Mouse (Mus musculus) liver, embryonic 15.5 days (tissue): Measurements from ENCODE around the gene Aspdh. TPM values are rescaled to one million over a fixed set of nuclear protein-coding genes. Genes with fewer than 3 reads are reported as not detected.

ENCODE experiments used
- ATAC-seq: fragments of 200-750 bp; cut with Nextera tagmentation; 2 replicates; pipeline ENCODE4 v1.8.0; 2017; ENCODE audit warnings: moderate number of reproducible peaks, mild to moderate bottlenecking, moderate library complexity; ENCODE audit not compliant: insufficient read depth
- H3K27ac ChIP-seq: fragments of 300-500 bp; sonication (generic); replicated peaks from 2 replicates; pipeline ENCODE4 v1.5.1; 2015; ENCODE audit warnings: mild to moderate bottlenecking, inconsistent platforms
- H3K27me3 ChIP-seq: fragments of 300-500 bp; sonication (generic); 2 replicates; pipeline ENCODE4 v1.6.1; 2015; ENCODE audit warnings: mild to moderate bottlenecking, inconsistent platforms
- H3K36me3 ChIP-seq: fragments of 300-500 bp; sonication (generic); replicated peaks from 2 replicates; pipeline ENCODE4 v1.6.1; 2015; ENCODE audit warnings: moderate library complexity, mild to moderate bottlenecking, inconsistent platforms
- H3K4me1 ChIP-seq: fragments of 300-500 bp; sonication (generic); replicated peaks from 2 replicates; pipeline ENCODE4 v1.6.1; 2015; ENCODE audit warnings: inconsistent platforms
- H3K4me2 ChIP-seq: fragments of 300-500 bp; sonication (generic); 2 replicates; pipeline ENCODE4 v1.6.1; 2015; ENCODE audit warnings: moderate library complexity, mild to moderate bottlenecking, inconsistent platforms
- H3K4me3 ChIP-seq: fragments of 300-500 bp; sonication (generic); replicated peaks from 2 replicates; pipeline ENCODE4 v1.5.1; 2015; ENCODE audit warnings: mild to moderate bottlenecking, inconsistent platforms
- H3K9ac ChIP-seq: fragments of 300-500 bp; sonication (generic); 2 replicates; pipeline ENCODE4 v1.6.1; 2015; ENCODE audit warnings: moderate library complexity, mild to moderate bottlenecking, inconsistent platforms
- H3K9me3 ChIP-seq: fragments of 300-500 bp; sonication (generic); replicated peaks from 2 replicates; pipeline ENCODE4 v1.6.1; 2016; ENCODE audit warnings: inconsistent platforms
- WGBS: fragments of 180-500 bp; shearing (Covaris S2); methylation state at CpG from one replicate; pipeline ENCODE4 v1.1.7; 2015; ENCODE audit warnings: mixed read lengths; ENCODE audit not compliant: insufficient replicate concordance; 5-methylcytosine and 5-hydroxymethylcytosine counted together
- polyA plus RNA-seq: library from polyadenylated mRNA; unstranded; fragments of >200 nt; fragmentation: Nextera tagmentation; extraction: Ambion mirVana; gene quantifications from 2 replicates; pipeline ENCODE4 v1.2.1, GENCODE M21; 2015

Gene Aspdh
- polyA plus RNA-seq, 1 experiment from 2014 or later, result 14.3 TPM

GRCm38 (mm10) chr7:44475046-44475614 is 9.9 kb downstream of the Aspdh start:
- no peaks in the 10 kb centered on the region for H3K9me3 ChIP-seq
- H3K27me3 ChIP-seq, result peaks cover 75% of the 10 kb centered on the region
- no peak overlapping the region for H3K4me3 ChIP-seq
- ATAC-seq, result no peak
- H3K4me1 ChIP-seq, result peaks cover 61% of the 10 kb centered on the region
- no peak overlapping the region for H3K27ac ChIP-seq
- no peak overlapping the region for H3K4me2 ChIP-seq
- H3K9ac ChIP-seq, result no peak overlapping the region
- H3K36me3 ChIP-seq, result peaks cover 16% of the 10 kb centered on the region
- WGBS, result 25% methylated on average over 5 of the region's 5 CpGs

- Histone ChIP-seq H3K9me3 (no peaks in the 10 kb centered on the region), H3K9ac (peak overlapping the region; percentile 58), H3K4me1 (peaks cover 58% of the 10 kb centered on the region), H3K27ac (peak overlapping the region; percentile 91), H3K27me3 (peaks cover 43% of the 10 kb centered on the region), H3K4me2 (peak overlapping the region; percentile 72), H3K4me3 (peak overlapping the region; percentile 22), H3K36me3 (no peaks in the 10 kb centered on the region)
- 43% methylated on average over 3 of the region's 3 CpGs for WGBS
- peak; percentile 97 for ATAC-seq
Observed at GRCm38 (mm10) chr7:44482836-44483435, 17.7 kb downstream of the Aspdh start.

GRCm38 (mm10) chr7:44484109-44484508 is 18.9 kb downstream of the Aspdh start:
- 87% methylated on average over 1 of the region's 1 CpGs for WGBS
- Histone ChIP-seq H3K9me3 (no peaks in the 10 kb centered on the region), H3K27ac (peak overlapping the region; percentile 71), H3K4me1 (peaks cover 49% of the 10 kb centered on the region), H3K36me3 (0 out of 2 replicates have a peak, but pooled peaks cover 6% of the 10 kb centered on the region), H3K9ac (no peak overlapping the region), H3K4me3 (no peak overlapping the region), H3K27me3 (peaks cover 31% of the 10 kb centered on the region), H3K4me2 (no peak overlapping the region)
- ATAC-seq, result no peak

GRCm38 (mm10) chr7:44484841-44485571 is 19.8 kb downstream of the Aspdh start:
- Histone ChIP-seq H3K36me3 (peaks cover 13% of the 10 kb centered on the region), H3K4me2 (no peak overlapping the region), H3K4me3 (no peak overlapping the region), H3K9ac (no peak overlapping the region), H3K27ac (peak overlapping the region; percentile 71), H3K27me3 (peaks cover 22% of the 10 kb centered on the region), H3K9me3 (no peaks in the 10 kb centered on the region), H3K4me1 (peaks cover 49% of the 10 kb centered on the region)
- WGBS, result 40% methylated on average over 5 of the region's 5 CpGs
- ATAC-seq, result no peak; the same call in 1 of the 2 replicates

- H3K4me1 ChIP-seq, result peaks cover 42% of the 10 kb centered on the region
- no peak overlapping the region for H3K4me2 ChIP-seq
- no peak for ATAC-seq
- no peak overlapping the region for H3K27ac ChIP-seq
- no peak overlapping the region for H3K4me3 ChIP-seq
- peaks cover 20% of the 10 kb centered on the region for H3K36me3 ChIP-seq
- H3K9me3 ChIP-seq, result no peaks in the 10 kb centered on the region
- H3K9ac ChIP-seq, result no peak overlapping the region
- 64% methylated on average over 7 of the region's 7 CpGs for WGBS
- H3K27me3 ChIP-seq, result peaks cover 15% of the 10 kb centered on the region
Observed at GRCm38 (mm10) chr7:44485572-44486195, 20.5 kb downstream of the Aspdh start.

- Histone ChIP-seq H3K9ac (no peak overlapping the region), H3K27me3 (peaks cover 5% of the 10 kb centered on the region; the same call in 1 of the 2 replicates), H3K4me1 (peaks cover 30% of the 10 kb centered on the region), H3K27ac (no peak overlapping the region), H3K36me3 (peaks cover 33% of the 10 kb centered on the region), H3K4me3 (no peak overlapping the region), H3K4me2 (no peak overlapping the region), H3K9me3 (no peaks in the 10 kb centered on the region)
- 71% methylated on average over 13 of the region's 13 CpGs for WGBS
- no peak for ATAC-seq
Observed at GRCm38 (mm10) chr7:44486927-44487575, 21.9 kb downstream of the Aspdh start.

- H3K27ac ChIP-seq, result no peak overlapping the region
- H3K4me1 ChIP-seq, result peaks cover 21% of the 10 kb centered on the region
- no peak overlapping the region for H3K4me3 ChIP-seq
- H3K36me3 ChIP-seq, result peaks cover 42% of the 10 kb centered on the region
- no peaks in the 10 kb centered on the region for H3K9me3 ChIP-seq
- 82% methylated on average over 7 of the region's 7 CpGs for WGBS
- no peak for ATAC-seq
- no peak overlapping the region for H3K4me2 ChIP-seq
- no peaks in the 10 kb centered on the region for H3K27me3 ChIP-seq
- H3K9ac ChIP-seq, result no peak overlapping the region
Observed at GRCm38 (mm10) chr7:44487936-44488335, 22.7 kb downstream of the Aspdh start.

GRCm38 (mm10) chr7:44488545-44488944 is 23.4 kb downstream of the Aspdh start:
- Histone ChIP-seq H3K27ac (no peak overlapping the region), H3K4me3 (no peak overlapping the region), H3K9me3 (no peaks in the 10 kb centered on the region), H3K36me3 (peaks cover 48% of the 10 kb centered on the region), H3K4me2 (no peak overlapping the region), H3K27me3 (no peaks in the 10 kb centered on the region), H3K9ac (no peak overlapping the region), H3K4me1 (peaks cover 15% of the 10 kb centered on the region)
- WGBS, result 79% methylated on average over 8 of the region's 8 CpGs
- ATAC-seq, result no peak

GRCm38 (mm10) chr7:44490281-44490680 is 25.1 kb downstream of the Aspdh start:
- Histone ChIP-seq H3K9ac (no peak overlapping the region), H3K4me1 (peaks cover 14% of the 10 kb centered on the region), H3K4me2 (no peak overlapping the region), H3K27me3 (no peaks in the 10 kb centered on the region), H3K27ac (no peak overlapping the region), H3K36me3 (peaks cover 60% of the 10 kb centered on the region), H3K4me3 (no peak overlapping the region), H3K9me3 (no peaks in the 10 kb centered on the region)
- WGBS, result 79% methylated on average over 4 of the region's 4 CpGs
- ATAC-seq, result no peak

- H3K9me3 ChIP-seq, result no peaks in the 10 kb centered on the region
- H3K4me3 ChIP-seq, result no peak overlapping the region
- no peak overlapping the region for H3K27ac ChIP-seq
- H3K4me2 ChIP-seq, result no peak overlapping the region
- H3K9ac ChIP-seq, result no peak overlapping the region
- H3K27me3 ChIP-seq, result no peaks in the 10 kb centered on the region
- WGBS, result 84% methylated on average over 5 of the region's 5 CpGs
- no peak for ATAC-seq
- peaks cover 21% of the 10 kb centered on the region for H3K4me1 ChIP-seq
- H3K36me3 ChIP-seq, result peaks cover 60% of the 10 kb centered on the region
Observed at GRCm38 (mm10) chr7:44491391-44491790, 26.2 kb downstream of the Aspdh start.
